Mouse (Mus musculus) embryonic facial prominence, embryonic 15.5 days (tissue): ENCODE data around the gene Adcy5. TPM values are rescaled to one million over a fixed set of nuclear protein-coding genes. Genes with fewer than 3 reads are reported as not detected.

ENCODE experiments used
- ATAC-seq: fragments of 200-750 bp; cut with Nextera tagmentation; 2 replicates; pipeline ENCODE4 v1.8.0; 2017; ENCODE audit warnings: low read depth, moderate TSS enrichment; ENCODE audit not compliant: insufficient number of reproducible peaks, low FRiP score, low TSS enrichment
- H3K27ac ChIP-seq: fragments of 300-500 bp; sonication (generic); replicated peaks from 2 replicates; pipeline ENCODE4 v1.5.1; 2015; ENCODE audit warnings: mild to moderate bottlenecking, inconsistent platforms
- H3K27me3 ChIP-seq: fragments of 300-500 bp; sonication (generic); 2 replicates; pipeline ENCODE4 v1.6.1; 2015; ENCODE audit warnings: inconsistent platforms
- H3K36me3 ChIP-seq: fragments of 300-500 bp; sonication (generic); 2 replicates; pipeline ENCODE4 v1.6.1; 2015; ENCODE audit warnings: mild to moderate bottlenecking, inconsistent platforms
- H3K4me1 ChIP-seq: fragments of 300-500 bp; sonication (generic); 2 replicates; pipeline ENCODE4 v1.6.1; 2015; ENCODE audit warnings: inconsistent platforms
- H3K4me2 ChIP-seq: fragments of 300-500 bp; sonication (generic); replicated peaks from 2 replicates; pipeline ENCODE4 v1.6.1; 2015; ENCODE audit warnings: mild to moderate bottlenecking, inconsistent platforms
- H3K4me3 ChIP-seq: fragments of 300-500 bp; sonication (generic); replicated peaks from 2 replicates; pipeline ENCODE4 v1.5.1; 2015; ENCODE audit warnings: mild to moderate bottlenecking, inconsistent platforms
- H3K9ac ChIP-seq: fragments of 300-500 bp; sonication (generic); 2 replicates; pipeline ENCODE4 v1.6.1; 2015; ENCODE audit warnings: inconsistent platforms
- H3K9me3 ChIP-seq: fragments of 300-500 bp; sonication (generic); replicated peaks from 2 replicates; pipeline ENCODE4 v1.6.1; 2016; ENCODE audit warnings: inconsistent platforms
- WGBS: fragments of 180-500 bp; shearing (Covaris S2); methylation state at CpG from one replicate; pipeline ENCODE4 v1.1.7; 2015; 5-methylcytosine and 5-hydroxymethylcytosine counted together
- polyA plus RNA-seq: library from polyadenylated mRNA; unstranded; fragments of >200 nt; fragmentation: Nextera tagmentation; extraction: Ambion mirVana; gene quantifications from 2 replicates; pipeline ENCODE4 v1.2.1, GENCODE M21; 2015

The Adcy5 gene
- polyA plus RNA-seq = 3.0 and 3.3 TPM in 2 replicates

DNA sequence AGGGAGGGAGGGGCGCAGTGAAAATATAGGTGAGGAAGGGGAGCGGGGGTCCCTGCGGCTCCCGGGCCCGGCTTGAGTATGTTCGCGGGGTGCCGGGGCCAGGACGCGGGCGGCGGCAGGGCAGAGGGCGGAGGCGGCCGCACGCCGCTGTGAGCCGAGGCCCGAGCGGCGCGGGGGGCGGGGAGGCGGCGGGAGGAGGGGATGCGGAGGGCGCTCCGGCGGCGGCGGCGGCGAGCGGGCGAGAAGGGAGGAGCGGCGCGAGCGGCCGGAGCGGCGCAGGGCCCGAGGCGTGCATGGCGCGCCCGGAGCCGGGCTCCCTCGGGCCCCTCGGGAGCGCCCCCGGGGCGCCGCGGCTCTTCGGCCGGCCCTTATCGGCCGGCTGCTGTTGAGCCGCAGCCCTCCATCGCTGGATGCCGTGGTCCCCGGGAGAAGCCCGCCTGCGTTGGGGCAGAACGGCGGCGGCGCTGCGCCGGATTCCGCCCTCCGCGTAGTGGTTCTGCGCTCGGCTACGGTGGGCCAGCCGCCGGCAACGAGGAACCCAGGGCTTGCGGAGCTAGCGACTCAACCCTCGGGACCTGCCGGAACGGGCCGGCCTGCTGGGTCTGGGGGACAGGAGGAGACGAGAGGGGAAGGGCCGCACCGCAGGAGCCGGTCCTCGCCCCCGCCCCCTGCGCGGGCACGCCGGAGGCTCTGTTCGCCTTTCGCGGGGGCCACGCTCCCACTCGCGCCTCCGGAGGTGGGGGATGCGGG is at the start of gene Adcy5:
Adcy5 (plus strand) TSS at position 237 of the 750 bp plus-strand sequence.
- ATAC-seq = peak; percentile 63
- H3K9ac ChIP-seq = peak within 1 kb of the TSS; percentile 50
- peak within 1 kb of the TSS; percentile 69 for H3K27ac ChIP-seq
- H3K27me3 ChIP-seq = peaks cover 68% of the 10 kb centered on the region
- WGBS = under 1% methylated on average over 56 of the region's 104 CpGs
- no peaks in the 10 kb centered on the region for H3K36me3 ChIP-seq
- H3K4me2 ChIP-seq = peak within 1 kb of the TSS; percentile 96
- H3K9me3 ChIP-seq = no peaks in the 10 kb centered on the region
- H3K4me1 ChIP-seq = peaks cover 44% of the 10 kb centered on the region
- peak within 1 kb of the TSS; percentile 72 for H3K4me3 ChIP-seq

DNA sequence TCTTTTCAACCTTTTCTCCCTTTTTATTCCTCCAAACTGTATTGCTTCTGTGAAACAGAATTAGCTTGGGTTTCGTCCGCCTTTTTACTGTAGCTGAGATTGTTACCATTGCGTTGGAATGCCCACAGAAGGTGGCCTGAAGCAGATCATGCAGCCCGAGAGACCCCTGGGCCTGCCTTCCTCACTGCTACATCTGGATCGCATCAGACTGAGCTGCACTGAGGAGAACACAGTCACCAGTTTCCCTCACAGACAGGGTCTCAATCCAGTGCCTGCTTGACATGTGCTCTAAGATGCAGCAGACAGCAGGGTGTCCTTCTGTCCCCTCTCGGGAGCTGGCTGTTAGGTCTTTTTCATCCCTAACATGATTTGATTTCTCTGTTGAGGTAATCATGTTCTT is 46.7 kb upstream of the Adcy5 start:
- Histone ChIP-seq H3K4me3 (no peak overlapping the region), H3K4me1 (peaks cover 34% of the 10 kb centered on the region), H3K9me3 (no peaks in the 10 kb centered on the region), H3K4me2 (no peak overlapping the region), H3K27me3 (no peaks in the 10 kb centered on the region), H3K9ac (no peak overlapping the region), H3K27ac (no peak overlapping the region), H3K36me3 (peaks cover 4% of the 10 kb centered on the region; the same call in 1 of the 2 replicates)
- no peak for ATAC-seq
- 49% methylated on average over 6 of the region's 6 CpGs for WGBS

- H3K4me3 ChIP-seq = no peak overlapping the region
- peaks cover 34% of the 10 kb centered on the region for H3K4me1 ChIP-seq
- no peak overlapping the region for H3K4me2 ChIP-seq
- ATAC-seq = no peak
- WGBS = 24% methylated on average over 8 of the region's 8 CpGs
- no peaks in the 10 kb centered on the region for H3K27me3 ChIP-seq
- H3K27ac ChIP-seq = no peak overlapping the region
- no peaks in the 10 kb centered on the region for H3K9me3 ChIP-seq
- peaks cover 4% of the 10 kb centered on the region; the same call in 1 of the 2 replicates for H3K36me3 ChIP-seq
- no peak overlapping the region for H3K9ac ChIP-seq
Observed at GRCm38 (mm10) chr16:35109156-35109555, 45.5 kb upstream of the Adcy5 start.

- H3K9me3 ChIP-seq = no peaks in the 10 kb centered on the region
- no peaks in the 10 kb centered on the region for H3K27me3 ChIP-seq
- peaks cover 34% of the 10 kb centered on the region for H3K4me1 ChIP-seq
- 0 out of 2 replicates have a peak overlapping the region, but pooled peaks have one; percentile 39 for H3K27ac ChIP-seq
- H3K36me3 ChIP-seq = peaks cover 4% of the 10 kb centered on the region; the same call in 1 of the 2 replicates
- no peak overlapping the region for H3K4me2 ChIP-seq
- no peak for ATAC-seq
- 33% methylated on average over 7 of the region's 7 CpGs for WGBS
- H3K4me3 ChIP-seq = no peak overlapping the region
- H3K9ac ChIP-seq = no peak overlapping the region
Observed at GRCm38 (mm10) chr16:35109656-35110291, 44.9 kb upstream of the Adcy5 start.

GRCm38 (mm10) chr16:35110410-35111142 is 44.1 kb upstream of the Adcy5 start:
- Histone ChIP-seq H3K36me3 (peaks cover 4% of the 10 kb centered on the region; the same call in 1 of the 2 replicates), H3K27ac (no peak overlapping the region), H3K9ac (no peak overlapping the region), H3K4me3 (no peak overlapping the region), H3K4me2 (0 out of 2 replicates have a peak overlapping the region, but pooled peaks have one; percentile 12), H3K4me1 (peaks cover 34% of the 10 kb centered on the region), H3K9me3 (no peaks in the 10 kb centered on the region), H3K27me3 (no peaks in the 10 kb centered on the region)
- ATAC-seq = peak; percentile 83
- WGBS = 18% methylated on average over 10 of the region's 10 CpGs

GRCm38 (mm10) chr16:35111143-35111620 is 43.5 kb upstream of the Adcy5 start:
- Histone ChIP-seq H3K9me3 (no peaks in the 10 kb centered on the region), H3K27ac (no peak overlapping the region), H3K36me3 (peaks cover 4% of the 10 kb centered on the region; the same call in 1 of the 2 replicates), H3K9ac (no peak overlapping the region), H3K27me3 (no peaks in the 10 kb centered on the region), H3K4me2 (no peak overlapping the region), H3K4me1 (peaks cover 35% of the 10 kb centered on the region), H3K4me3 (no peak overlapping the region)
- no peak for ATAC-seq
- WGBS = 48% methylated on average over 8 of the region's 8 CpGs

GRCm38 (mm10) chr16:35113496-35113895 is 41.2 kb upstream of the Adcy5 start:
- Histone ChIP-seq H3K27me3 (no peaks in the 10 kb centered on the region), H3K36me3 (no peaks in the 10 kb centered on the region), H3K4me2 (no peak overlapping the region), H3K4me1 (peaks cover 36% of the 10 kb centered on the region), H3K9me3 (no peaks in the 10 kb centered on the region), H3K4me3 (no peak overlapping the region), H3K27ac (no peak overlapping the region), H3K9ac (no peak overlapping the region)
- WGBS = 89% methylated on average over 5 of the region's 5 CpGs
- ATAC-seq = no peak

GRCm38 (mm10) chr16:35116328-35116956 is 38.2 kb upstream of the Adcy5 start:
- no peak overlapping the region for H3K4me2 ChIP-seq
- no peaks in the 10 kb centered on the region for H3K36me3 ChIP-seq
- no peaks in the 10 kb centered on the region for H3K9me3 ChIP-seq
- ATAC-seq = no peak
- peaks cover 16% of the 10 kb centered on the region for H3K4me1 ChIP-seq
- H3K27ac ChIP-seq = no peak overlapping the region
- H3K27me3 ChIP-seq = no peaks in the 10 kb centered on the region
- H3K9ac ChIP-seq = no peak overlapping the region
- H3K4me3 ChIP-seq = no peak overlapping the region
- WGBS = 70% methylated on average over 7 of the region's 7 CpGs

GRCm38 (mm10) chr16:35117436-35117835 is 37.2 kb upstream of the Adcy5 start:
- Histone ChIP-seq H3K9me3 (no peaks in the 10 kb centered on the region), H3K27ac (no peak overlapping the region), H3K27me3 (no peaks in the 10 kb centered on the region), H3K4me3 (no peak overlapping the region), H3K9ac (no peak overlapping the region), H3K4me2 (no peak overlapping the region), H3K4me1 (peaks cover 13% of the 10 kb centered on the region), H3K36me3 (no peaks in the 10 kb centered on the region)
- 57% methylated on average over 7 of the region's 7 CpGs for WGBS
- no peak for ATAC-seq

DNA sequence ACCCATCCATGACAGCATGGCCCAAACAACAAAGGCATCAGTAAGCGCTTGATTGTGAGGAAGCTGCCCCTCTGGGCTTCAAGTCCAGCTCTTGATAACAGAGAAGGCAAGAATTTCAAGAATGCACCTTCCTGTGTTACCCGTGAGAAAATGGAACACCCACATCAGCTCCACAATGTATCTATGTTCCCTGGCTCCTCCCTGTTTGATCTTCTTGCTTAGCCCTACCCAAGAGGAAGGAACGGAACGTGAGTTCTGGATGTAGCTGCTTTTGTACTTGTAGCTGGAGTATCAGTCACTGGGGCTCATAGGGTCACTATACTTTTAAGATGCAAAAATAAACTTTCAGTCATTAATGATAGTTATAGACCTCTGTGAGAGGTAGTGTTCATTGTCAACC is 34.1 kb upstream of the Adcy5 start:
- no peak for ATAC-seq
- no peak overlapping the region for H3K9ac ChIP-seq
- no peak overlapping the region for H3K27ac ChIP-seq
- no peaks in the 10 kb centered on the region for H3K9me3 ChIP-seq
- WGBS = 70% methylated on average over 4 of the region's 4 CpGs
- H3K4me3 ChIP-seq = no peak overlapping the region
- no peak overlapping the region for H3K4me2 ChIP-seq
- H3K27me3 ChIP-seq = no peaks in the 10 kb centered on the region
- peaks cover 13% of the 10 kb centered on the region for H3K4me1 ChIP-seq
- no peaks in the 10 kb centered on the region for H3K36me3 ChIP-seq
